Mouse (Mus musculus): ENCODE data around the gene Olfml1.

DNA sequence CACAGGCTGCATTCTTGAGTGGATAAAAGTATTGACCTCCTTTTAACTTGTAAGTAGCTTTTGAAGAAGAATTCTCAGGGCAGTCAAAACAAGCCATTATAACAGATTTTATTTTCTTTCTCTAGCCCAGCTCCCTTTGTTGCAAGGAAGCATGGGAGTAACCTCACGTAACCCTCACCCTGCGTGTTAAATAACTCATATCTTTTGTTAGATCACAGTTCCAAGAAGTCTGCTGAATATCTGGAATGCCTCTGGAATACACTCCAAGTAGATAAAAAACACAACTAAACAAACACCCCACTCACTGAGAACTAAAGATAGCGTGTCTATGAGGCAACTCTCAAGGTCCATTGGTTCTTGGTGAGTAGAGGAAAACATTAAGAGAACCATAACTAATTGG is 7.0 kb downstream of the Olfml1 start:
- TF ChIP-seq CTCF (IDR thresholded peaks at IDR 0.05; ENCODE audit: borderline replicate concordance, insufficient read depth, low read length) (no peak), POLR2A (IDR thresholded peaks at IDR 0.05; ENCODE audit: low read depth, low read length) (no peak)

Data from embryonic fibroblast, embryonic 13.5 days (primary cell).